Mouse (Mus musculus): ENCODE data around the gene Rbms3. TPM values are rescaled to one million over a fixed set of nuclear protein-coding genes. Genes with fewer than 3 reads are reported as not detected.

Rbms3 gene
- polyA plus RNA-seq, 1 experiment, result not detected

DNA sequence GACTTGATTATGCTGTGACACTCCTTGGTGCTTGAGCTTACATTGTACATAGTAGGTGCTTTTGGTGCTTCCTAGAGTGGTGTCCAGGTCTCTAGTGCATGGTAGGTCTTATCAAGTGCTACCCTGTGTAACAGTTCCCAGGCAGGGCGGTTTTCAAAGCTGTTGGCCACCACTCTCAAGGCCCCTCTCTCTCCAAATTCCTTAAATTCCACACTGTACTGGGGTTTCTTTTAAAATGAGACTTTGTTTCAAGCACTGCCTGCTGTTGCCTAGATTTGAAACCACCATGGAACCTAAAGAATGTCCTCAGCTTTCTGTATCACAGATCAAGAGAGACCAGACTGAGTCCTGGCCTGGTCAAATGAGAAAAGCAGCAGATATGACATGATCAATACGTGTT, 516.1 kb downstream of the Rbms3 start:
- no peaks in the 10 kb centered on the region for H3K4me1 ChIP-seq (ENCODE audit: control insufficient read depth, insufficient read depth, low read length)
- no peak for TF ChIP-seq POLR2A (IDR thresholded peaks at IDR 0.05; ENCODE audit: insufficient read depth, low read depth, low read length)
- TF ChIP-seq CTCF (IDR thresholded peaks at IDR 0.05; ENCODE audit: insufficient read depth, low read depth, low read length), result no peak
- WGBS, result 91% methylated on average over 2 of the region's 2 CpGs
- no peak overlapping the region for H3K4me3 ChIP-seq (ENCODE audit: insufficient read depth, low read depth, low read length)
- no peak overlapping the region for H3K27ac ChIP-seq (ENCODE audit: insufficient read depth, low read depth, low read length)

DNA sequence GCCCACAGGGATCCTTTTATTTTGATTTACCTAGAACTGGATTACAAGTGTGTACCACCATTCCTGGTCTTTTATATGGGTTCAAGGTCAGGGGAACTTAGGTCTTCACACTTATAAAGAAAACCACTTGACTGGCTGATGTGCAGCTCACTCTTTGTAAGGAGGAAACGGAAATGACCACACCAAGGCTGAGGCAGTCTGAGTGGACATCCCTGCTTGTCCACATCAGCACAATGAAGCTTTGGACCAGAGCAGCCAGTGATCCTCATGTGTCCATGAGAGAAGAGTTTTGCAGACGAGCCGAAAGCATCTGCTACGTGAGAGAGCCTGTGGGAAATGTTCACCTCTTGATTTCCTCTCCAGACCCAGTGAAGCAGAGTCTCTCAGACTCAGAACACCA, 521.8 kb downstream of the Rbms3 start:
- 97% methylated on average over 4 of the region's 4 CpGs for whole genome bisulfite sequencing
- Histone ChIP-seq H3K27ac (ENCODE audit: insufficient read depth, low read depth, low read length) (no peak overlapping the region), H3K4me1 (ENCODE audit: control insufficient read depth, insufficient read depth, low read length) (peaks cover 3% of the 10 kb centered on the region), H3K4me3 (ENCODE audit: insufficient read depth, low read depth, low read length) (no peak overlapping the region)
- no peak for TF ChIP-seq CTCF (IDR thresholded peaks at IDR 0.05; ENCODE audit: insufficient read depth, low read depth, low read length)
- no peak for TF ChIP-seq POLR2A (IDR thresholded peaks at IDR 0.05; ENCODE audit: insufficient read depth, low read depth, low read length)

DNA sequence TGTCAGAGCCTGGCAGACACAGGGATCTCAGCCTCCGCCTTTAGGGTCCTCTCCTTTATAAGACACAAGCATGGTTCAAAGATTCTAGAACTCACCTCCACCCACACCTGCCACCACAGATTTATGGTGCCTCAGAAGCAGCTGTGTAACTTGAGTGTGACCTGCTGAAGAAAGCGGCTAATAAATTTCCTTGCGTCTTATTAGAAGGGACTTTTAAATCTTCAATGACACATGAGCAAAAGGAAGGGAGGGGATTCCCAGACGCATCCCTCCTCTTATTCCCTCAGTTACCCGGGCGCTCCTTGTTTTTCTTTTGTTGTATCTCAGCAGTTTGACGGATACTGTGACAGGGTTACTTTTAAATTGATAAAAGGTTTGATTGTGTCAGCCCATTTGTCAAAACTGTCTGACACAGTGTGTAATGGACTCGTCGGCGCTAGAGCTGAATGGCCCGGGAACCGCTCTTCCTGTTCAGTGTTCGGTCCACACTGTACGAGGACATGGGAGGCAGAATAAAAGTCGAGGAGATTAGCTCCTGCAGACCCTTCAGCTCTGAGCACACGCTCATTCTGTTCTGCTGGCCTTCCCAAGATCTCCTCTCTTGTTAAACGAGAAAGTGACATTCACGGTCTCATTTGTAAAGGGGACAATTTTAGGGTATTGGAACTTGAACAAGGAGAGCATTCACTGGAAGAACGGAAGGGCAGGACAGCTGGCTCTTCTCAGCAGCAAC, 527.3 kb downstream of the Rbms3 start:
- TF ChIP-seq POLR2A (IDR thresholded peaks at IDR 0.05; ENCODE audit: insufficient read depth, low read depth, low read length) (no peak), CTCF (IDR thresholded peaks at IDR 0.05; ENCODE audit: insufficient read depth, low read depth, low read length) (no peak)
- H3K27ac ChIP-seq (ENCODE audit: insufficient read depth, low read depth, low read length), result no peak overlapping the region
- 83% methylated on average over 19 of the region's 19 CpGs for WGBS
- H3K4me3 ChIP-seq (ENCODE audit: insufficient read depth, low read depth, low read length), result no peak overlapping the region
- H3K4me1 ChIP-seq (ENCODE audit: control insufficient read depth, insufficient read depth, low read length), result peaks cover 3% of the 10 kb centered on the region

DNA sequence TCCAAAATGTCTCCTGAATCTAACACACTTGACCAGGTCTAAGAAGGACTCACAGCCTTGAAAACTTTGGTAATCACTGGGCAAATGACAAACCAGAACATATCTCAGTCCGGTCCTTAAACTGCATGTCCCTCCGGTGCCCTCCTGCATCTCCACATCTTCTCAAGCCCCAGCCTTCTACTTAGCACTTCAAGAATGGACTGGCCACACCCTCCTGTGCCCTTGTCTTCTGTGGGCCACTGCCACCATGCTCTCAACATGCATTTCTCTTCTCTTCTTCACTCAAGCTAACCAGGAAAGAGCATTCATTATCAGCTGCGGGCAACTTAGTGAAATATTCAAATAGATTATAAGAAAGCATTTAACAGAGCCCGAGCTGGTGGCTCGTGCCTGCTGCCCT, 529.5 kb downstream of the Rbms3 start:
- Histone ChIP-seq H3K4me1 (ENCODE audit: control insufficient read depth, insufficient read depth, low read length) (peaks cover 3% of the 10 kb centered on the region), H3K27ac (ENCODE audit: insufficient read depth, low read depth, low read length) (no peak overlapping the region), H3K4me3 (ENCODE audit: insufficient read depth, low read depth, low read length) (no peak overlapping the region)
- TF ChIP-seq CTCF (IDR thresholded peaks at IDR 0.05; ENCODE audit: insufficient read depth, low read depth, low read length) (no peak), POLR2A (IDR thresholded peaks at IDR 0.05; ENCODE audit: insufficient read depth, low read depth, low read length) (no peak)
- 97% methylated on average over 5 of the region's 5 CpGs for WGBS

DNA sequence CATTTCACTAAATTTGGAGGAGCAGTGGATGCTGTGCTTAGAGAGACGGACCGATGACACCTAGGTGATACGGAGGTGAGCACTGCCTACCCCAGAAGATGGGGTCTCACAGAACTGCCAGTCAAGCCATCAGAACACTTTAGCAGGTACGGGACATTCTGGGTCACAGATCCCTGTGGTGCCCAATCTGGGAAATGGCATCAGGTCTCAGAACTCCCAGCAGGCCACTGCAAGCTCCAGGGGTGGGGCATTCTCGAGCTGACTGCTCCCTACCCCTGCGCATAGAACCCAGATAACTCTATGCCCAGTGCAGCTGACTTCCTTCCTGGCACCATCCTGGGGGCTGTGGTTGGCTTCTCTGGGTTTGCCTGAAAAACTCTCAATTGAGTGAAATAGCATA, 536.2 kb downstream of the Rbms3 start:
- Histone ChIP-seq H3K4me1 (ENCODE audit: control insufficient read depth, insufficient read depth, low read length) (no peaks in the 10 kb centered on the region), H3K27ac (ENCODE audit: insufficient read depth, low read depth, low read length) (no peak overlapping the region), H3K4me3 (ENCODE audit: insufficient read depth, low read depth, low read length) (no peak overlapping the region)
- WGBS, result 93% methylated on average over 6 of the region's 6 CpGs
- TF ChIP-seq CTCF (IDR thresholded peaks at IDR 0.05; ENCODE audit: insufficient read depth, low read depth, low read length) (no peak), POLR2A (IDR thresholded peaks at IDR 0.05; ENCODE audit: insufficient read depth, low read depth, low read length) (no peak)

DNA sequence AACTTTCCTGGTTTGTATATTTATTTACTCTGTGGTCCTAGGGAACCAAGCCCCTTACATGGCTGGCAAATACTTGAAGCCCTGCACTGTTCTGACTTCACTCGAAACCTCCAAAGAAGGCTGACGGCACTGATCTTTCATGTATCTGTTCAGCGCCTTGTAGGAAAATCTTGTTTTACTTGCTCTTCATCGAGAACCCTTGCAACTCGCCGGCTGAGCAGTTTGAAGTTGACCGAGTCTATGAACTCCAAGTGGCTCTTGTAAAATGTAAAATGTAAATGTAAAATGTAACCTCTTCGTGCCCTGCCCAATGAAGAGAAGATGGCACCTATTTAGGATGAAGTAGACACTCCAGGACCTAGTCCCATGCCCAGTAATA, 537.5 kb downstream of the Rbms3 start:
- WGBS, result 94% methylated on average over 8 of the region's 8 CpGs
- TF ChIP-seq CTCF (IDR thresholded peaks at IDR 0.05; ENCODE audit: insufficient read depth, low read depth, low read length) (no peak), POLR2A (IDR thresholded peaks at IDR 0.05; ENCODE audit: insufficient read depth, low read depth, low read length) (no peak)
- H3K4me1 ChIP-seq (ENCODE audit: control insufficient read depth, insufficient read depth, low read length), result no peaks in the 10 kb centered on the region
- H3K27ac ChIP-seq (ENCODE audit: insufficient read depth, low read depth, low read length), result no peak overlapping the region
- H3K4me3 ChIP-seq (ENCODE audit: insufficient read depth, low read depth, low read length), result no peak overlapping the region

DNA sequence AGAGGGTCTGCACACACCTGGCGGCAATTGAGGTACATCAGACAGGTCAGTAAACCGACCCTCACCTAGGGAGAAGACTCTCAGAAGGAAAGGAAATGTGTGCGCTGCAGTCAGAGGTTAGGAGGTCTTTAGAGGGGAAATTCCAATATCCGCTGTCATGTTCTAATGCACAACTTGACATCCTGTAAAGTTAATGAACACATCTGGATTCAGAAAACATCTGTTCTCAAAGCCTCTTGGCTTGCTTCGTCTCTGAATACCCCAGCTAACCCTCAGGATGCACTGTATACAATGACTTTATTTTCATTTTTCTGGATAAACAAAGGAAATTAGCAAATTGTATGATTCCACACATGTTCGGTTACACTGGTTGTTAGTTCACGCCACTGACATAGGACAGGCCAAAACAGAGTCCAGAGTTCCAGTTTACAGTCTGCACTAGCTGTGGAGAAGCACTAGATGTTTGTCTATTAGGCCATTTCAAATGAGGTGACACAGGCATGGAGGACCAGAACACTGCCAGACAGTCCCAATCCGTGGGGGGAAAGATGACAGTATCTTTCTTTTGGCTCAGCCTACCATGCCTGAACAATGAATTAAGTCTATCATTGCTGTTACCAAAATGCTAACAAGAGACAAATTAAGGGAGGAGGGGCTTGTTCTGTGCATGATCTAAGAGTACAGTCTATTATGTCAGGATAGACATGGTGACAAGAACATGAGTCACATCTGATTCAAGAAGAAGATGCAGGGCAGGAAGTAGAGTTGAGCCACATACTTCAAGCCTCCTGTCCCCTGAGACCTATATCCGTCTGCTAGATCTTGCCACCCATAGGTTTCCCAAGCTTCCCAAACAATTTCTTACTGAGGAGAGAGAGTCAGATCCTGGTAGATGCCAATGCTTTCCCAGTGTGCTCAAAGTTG, 538.2 kb downstream of the Rbms3 start:
- TF ChIP-seq POLR2A (IDR thresholded peaks at IDR 0.05; ENCODE audit: insufficient read depth, low read depth, low read length) (no peak), CTCF (IDR thresholded peaks at IDR 0.05; ENCODE audit: insufficient read depth, low read depth, low read length) (no peak)
- H3K4me1 ChIP-seq (ENCODE audit: control insufficient read depth, insufficient read depth, low read length), result no peaks in the 10 kb centered on the region
- 89% methylated on average over 9 of the region's 9 CpGs for WGBS
- H3K27ac ChIP-seq (ENCODE audit: insufficient read depth, low read depth, low read length), result no peak overlapping the region
- no peak overlapping the region for H3K4me3 ChIP-seq (ENCODE audit: insufficient read depth, low read depth, low read length)

DNA sequence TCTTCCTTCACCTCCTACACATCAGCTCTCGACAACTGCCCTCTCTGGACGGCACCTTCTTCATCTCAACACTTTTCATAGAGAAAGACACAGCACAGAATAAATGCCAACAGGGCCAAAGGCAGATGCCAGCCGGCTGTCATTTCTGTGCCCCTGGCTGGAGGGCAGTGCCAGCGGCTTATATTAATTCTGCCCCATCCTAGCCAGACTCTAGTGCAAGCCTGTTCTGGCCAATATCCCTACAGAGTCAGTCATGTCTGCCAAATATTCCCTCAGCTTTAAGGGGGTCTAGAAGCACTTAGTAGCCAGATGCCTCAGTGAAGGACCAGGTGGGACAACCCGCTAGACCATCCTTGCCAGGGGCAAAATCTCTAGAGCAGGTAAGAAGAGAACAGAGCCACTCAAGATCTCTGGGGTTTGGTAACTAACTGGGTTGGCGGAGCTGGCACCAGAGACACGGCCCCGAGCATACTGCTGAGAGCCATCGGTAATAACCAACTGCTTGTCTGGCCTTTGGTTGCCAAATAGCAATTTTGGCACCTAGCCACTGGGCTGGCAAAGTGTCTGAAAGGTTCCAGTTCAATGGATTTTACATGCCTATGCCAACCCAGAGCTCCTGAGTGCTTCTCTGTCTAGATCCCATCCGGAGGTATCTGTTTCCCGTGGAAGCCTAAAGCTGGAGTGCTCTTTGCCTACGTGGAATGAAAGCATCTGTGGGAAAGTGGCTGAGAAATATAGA, 540.1 kb downstream of the Rbms3 start:
- Histone ChIP-seq H3K27ac (ENCODE audit: insufficient read depth, low read depth, low read length) (no peak overlapping the region), H3K4me3 (ENCODE audit: insufficient read depth, low read depth, low read length) (no peak overlapping the region), H3K4me1 (ENCODE audit: control insufficient read depth, insufficient read depth, low read length) (no peaks in the 10 kb centered on the region)
- TF ChIP-seq POLR2A (IDR thresholded peaks at IDR 0.05; ENCODE audit: insufficient read depth, low read depth, low read length) (no peak), CTCF (IDR thresholded peaks at IDR 0.05; ENCODE audit: insufficient read depth, low read depth, low read length) (no peak)
- 71% methylated on average over 12 of the region's 12 CpGs for WGBS
